Mouse (Mus musculus): ENCODE data around the gene Dock6. TPM values are rescaled to one million over a fixed set of nuclear protein-coding genes. Genes with fewer than 3 reads are reported as not detected.

The Dock6 gene
- total and polyA plus RNA-seq, 3 experiments, result 5.0 to 21.3 TPM; not detected in 1

DNA sequence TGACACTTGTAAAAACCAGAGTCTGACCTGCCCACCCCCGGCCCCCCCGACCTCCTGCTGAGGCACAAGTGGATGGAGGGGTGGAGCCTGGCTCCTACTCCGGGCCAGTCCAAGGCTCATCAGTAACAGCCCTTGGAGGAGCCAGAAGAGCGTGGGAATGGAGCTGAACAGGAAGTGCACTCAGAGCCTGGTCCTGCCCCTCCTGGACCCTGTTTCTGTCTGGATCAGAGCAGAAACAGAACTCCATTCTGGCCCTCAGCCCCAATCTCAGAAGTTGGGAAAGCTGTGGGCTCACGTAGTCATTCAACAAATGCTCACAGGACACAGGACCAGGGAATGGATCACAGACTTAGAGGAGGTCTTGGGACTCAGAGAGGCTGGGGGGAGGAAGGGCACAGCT lies 10.0 kb downstream of the Dock6 start:
- no peaks in the 10 kb centered on the region for H3K9me3 ChIP-seq (replicated peaks; ENCODE audit: insufficient read depth, low read length)
- DNase-seq (ENCODE audit: low read depth, low spot score), result no peak
- H3K4me1 ChIP-seq (ENCODE audit: control insufficient read depth in 1 of 2, insufficient read depth in 2 of 2, low read length in 2 of 2), result no peaks in the 10 kb centered on the region
- H3K9ac ChIP-seq (ENCODE audit: control insufficient read depth, low read depth, low read length, poor library complexity, severe bottlenecking), result no peak overlapping the region
- no peaks in the 10 kb centered on the region for H3K79me2 ChIP-seq (ENCODE audit: control insufficient read depth, insufficient read depth, low read length, poor library complexity)
- TF ChIP-seq MYC (IDR thresholded peaks at IDR 0.05; ENCODE audit: low read depth, low read length), result no peak
- TF ChIP-seq ELF1 (IDR thresholded peaks at IDR 0.05; ENCODE audit: low read depth, low read length), result no peak
- TF ChIP-seq RCOR1 (IDR thresholded peaks at IDR 0.05; ENCODE audit: low read depth, low read length), result no peak
- no peak for TF ChIP-seq CHD1 (IDR thresholded peaks at IDR 0.05; ENCODE audit: low read depth, low read length)
- no peak for TF ChIP-seq CHD2 (IDR thresholded peaks at IDR 0.05; ENCODE audit: low read length)
- no peak for TF ChIP-seq SMC3 (IDR thresholded peaks at IDR 0.05; ENCODE audit: low read depth, low read length)
- TF ChIP-seq ETS1 (IDR thresholded peaks at IDR 0.05; ENCODE audit: low read depth, low read length), result no peak
- no peak for TF ChIP-seq POLR2AphosphoS5 (IDR thresholded peaks at IDR 0.05; ENCODE audit: borderline replicate concordance, low read depth, low read length)
- no peak for TF ChIP-seq ZMIZ1 (IDR thresholded peaks at IDR 0.05; ENCODE audit: low read depth, low read length)
- no peak for TF ChIP-seq BHLHE40 (IDR thresholded peaks at IDR 0.05; ENCODE audit: borderline replicate concordance, low read depth, low read length)
- no peak for TF ChIP-seq NELFE (IDR thresholded peaks at IDR 0.05; ENCODE audit: low read depth, low read length)
- no peak for TF ChIP-seq POLR2A (IDR thresholded peaks at IDR 0.05; ENCODE audit: control insufficient read depth in 1 of 2, insufficient read depth in 1 of 2, low read depth in 1 of 2, low read length in 2 of 2, poor library complexity in 1 of 2)
- no peak for TF ChIP-seq TBP (IDR thresholded peaks at IDR 0.05; ENCODE audit: low read depth, low read length)
- TF ChIP-seq TAL1 (IDR thresholded peaks at IDR 0.05; ENCODE audit: low read length), result no peak
- TF ChIP-seq TCF12 (IDR thresholded peaks at IDR 0.05; ENCODE audit: low read depth, low read length), result no peak
- no peak for TF ChIP-seq POLR2AphosphoS2 (IDR thresholded peaks at IDR 0.05; ENCODE audit: low read length)
- no peak for TF ChIP-seq MXI1 (IDR thresholded peaks at IDR 0.05; ENCODE audit: low read depth, low read length)
- TF ChIP-seq SIN3A (IDR thresholded peaks at IDR 0.05; ENCODE audit: low read length), result no peak
- no peak for TF ChIP-seq MEF2A (IDR thresholded peaks at IDR 0.05; ENCODE audit: extremely low read depth, insufficient replicate concordance, low read depth, low read length, poor library complexity, severe bottlenecking)
- no peaks in the 10 kb centered on the region for H3K36me3 ChIP-seq (ENCODE audit: control insufficient read depth in 1 of 2, insufficient read depth in 2 of 2, low read length in 2 of 2)
- no peaks in the 10 kb centered on the region for H3K27me3 ChIP-seq (ENCODE audit: control insufficient read depth in 1 of 2, insufficient read depth in 2 of 2, low read length in 2 of 2)
- H3K4me3 ChIP-seq (ENCODE audit: control insufficient read depth in 1 of 2, insufficient read depth in 1 of 2, low read depth in 2 of 2, low read length in 2 of 2), result no peak overlapping the region
- H3K27ac ChIP-seq (ENCODE audit: control insufficient read depth, low read depth, low read length), result no peak overlapping the region

DNA sequence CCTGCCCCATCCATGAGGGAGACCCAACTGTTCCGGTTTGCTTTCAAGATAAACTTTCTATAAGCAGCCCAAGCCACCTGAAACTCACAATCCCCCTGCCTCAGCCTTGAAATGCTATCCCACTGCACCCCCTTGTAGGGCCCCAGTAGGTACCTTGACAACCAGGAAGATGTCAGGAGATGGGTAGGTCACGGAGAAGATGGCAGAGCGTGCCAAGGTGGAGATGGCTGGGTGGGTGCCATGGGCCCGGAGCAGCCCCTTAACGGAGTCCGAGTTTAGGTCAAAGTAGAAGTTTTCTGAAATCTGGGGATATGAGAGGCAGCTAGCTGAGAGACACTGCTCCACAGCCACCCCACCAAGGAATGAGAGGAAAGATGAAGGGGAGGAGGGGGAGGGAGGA lies 11.1 kb downstream of the Dock6 start:
- Histone ChIP-seq H3K27ac (ENCODE audit: control insufficient read depth, low read depth, low read length) (no peak overlapping the region), H3K4me3 (ENCODE audit: control insufficient read depth in 1 of 2, insufficient read depth in 1 of 2, low read depth in 2 of 2, low read length in 2 of 2) (no peak overlapping the region), H3K4me1 (ENCODE audit: control insufficient read depth in 1 of 2, insufficient read depth in 2 of 2, low read length in 2 of 2) (no peaks in the 10 kb centered on the region), H3K36me3 (ENCODE audit: control insufficient read depth in 1 of 2, insufficient read depth in 2 of 2, low read length in 2 of 2) (no peaks in the 10 kb centered on the region), H3K9me3 (replicated peaks; ENCODE audit: insufficient read depth, low read length) (no peaks in the 10 kb centered on the region), H3K9ac (ENCODE audit: control insufficient read depth, low read depth, low read length, poor library complexity, severe bottlenecking) (no peak overlapping the region), H3K79me2 (ENCODE audit: control insufficient read depth, insufficient read depth, low read length, poor library complexity) (no peaks in the 10 kb centered on the region), H3K27me3 (ENCODE audit: control insufficient read depth in 1 of 2, insufficient read depth in 2 of 2, low read length in 2 of 2) (no peaks in the 10 kb centered on the region)
- DNase-seq (ENCODE audit: low read depth, low spot score), result no peak
- 0 out of 4 replicates have a peak, but pooled peaks of 1 of the 2 experiments have one; percentile 17 for TF ChIP-seq POLR2A (IDR thresholded peaks at IDR 0.05; ENCODE audit: control insufficient read depth in 1 of 2, insufficient read depth in 1 of 2, low read depth in 1 of 2, low read length in 2 of 2, poor library complexity in 1 of 2)
- TF ChIP-seq TAL1 (IDR thresholded peaks at IDR 0.05; ENCODE audit: low read length), result no peak
